Mouse (Mus musculus): ENCODE measurements around the gene Trip12. TPM values are rescaled to one million over a fixed set of nuclear protein-coding genes. Genes with fewer than 3 reads are reported as not detected.
A peak's percentile ranks its signal among the peaks of the same experiment; 100 is the strongest.

Gene Trip12
- total RNA-seq, 2 experiments from 2014 or later, result 191 to 197 TPM

GRCm38 (mm10) chr1:84799166-84799565, 41.1 kb downstream of the Trip12 start:
- DNase-seq (ENCODE audit: low spot score in 2 of 2), result no peak

- DNase-seq (ENCODE audit: low spot score in 2 of 2), result no peak
Observed at GRCm38 (mm10) chr1:84795335-84795734, 45.0 kb downstream of the Trip12 start.

- no peak for DNase-seq (ENCODE audit: low spot score in 2 of 2)
Observed at GRCm38 (mm10) chr1:84791393-84791792, 48.9 kb downstream of the Trip12 start.

- DNase-seq (ENCODE audit: low spot score in 2 of 2), result no peak
Observed at GRCm38 (mm10) chr1:84780630-84781029, 59.7 kb downstream of the Trip12 start.

GRCm38 (mm10) chr1:84777455-84777854, 62.9 kb downstream of the Trip12 start:
- no peak for DNase-seq (ENCODE audit: low spot score in 2 of 2)

GRCm38 (mm10) chr1:84758843-84759242, 81.5 kb downstream of the Trip12 start:
- DNase-seq (ENCODE audit: low spot score in 2 of 2), result no peak

GRCm38 (mm10) chr1:84742156-84742555, 98.2 kb downstream of the Trip12 start:
- DNase-seq (ENCODE audit: low spot score in 2 of 2), result no peak

GRCm38 (mm10) chr1:84740080-84740479, 100.2 kb downstream of the Trip12 start:
- no peak for DNase-seq (ENCODE audit: low spot score in 2 of 2)

- no peak for DNase-seq (ENCODE audit: low spot score in 2 of 2)
Observed at GRCm38 (mm10) chr1:84737097-84737496, 103.2 kb downstream of the Trip12 start.

GRCm38 (mm10) chr1:84733799-84734198, 106.5 kb downstream of the Trip12 start:
- DNase-seq (ENCODE audit: low spot score in 2 of 2), result no peak

- DNase-seq (ENCODE audit: low spot score in 2 of 2), result no peak
Observed at GRCm38 (mm10) chr1:84731763-84732162, 108.6 kb downstream of the Trip12 start.

GRCm38 (mm10) chr1:84722841-84723240, 117.5 kb downstream of the Trip12 start:
- no peak for DNase-seq (ENCODE audit: low spot score in 2 of 2)

- DNase-seq (ENCODE audit: low spot score in 2 of 2), result no peak
Observed at GRCm38 (mm10) chr1:84722371-84722770, 117.9 kb downstream of the Trip12 start.

GRCm38 (mm10) chr1:84721942-84722341, 118.4 kb downstream of the Trip12 start:
- no peak for DNase-seq (ENCODE audit: low spot score in 2 of 2)

- DNase-seq (ENCODE audit: low spot score in 2 of 2), result peak; percentile 70 to 79
Observed at GRCm38 (mm10) chr1:84709810-84710785, 130.2 kb downstream of the Trip12 start.

GRCm38 (mm10) chr1:84709406-84709805, 130.9 kb downstream of the Trip12 start:
- no peak for DNase-seq (ENCODE audit: low spot score in 2 of 2)

GRCm38 (mm10) chr1:84700254-84700653, 140.1 kb downstream of the Trip12 start:
- no peak for DNase-seq (ENCODE audit: low spot score in 2 of 2)

- peak; percentile 80 to 86 for DNase-seq (ENCODE audit: low spot score in 2 of 2)
Observed at GRCm38 (mm10) chr1:84697136-84697535, 143.2 kb downstream of the Trip12 start.

- peak; percentile 73 to 80 for DNase-seq (ENCODE audit: low spot score in 2 of 2)
Observed at GRCm38 (mm10) chr1:84695517-84696411, 144.6 kb downstream of the Trip12 start, which contains the start of gene Dner. TSS of gene Dner (minus strand) at chr1:84696221.

- DNase-seq (ENCODE audit: low spot score in 2 of 2), result peak; percentile 49 to 69
Observed at GRCm38 (mm10) chr1:84694688-84695474, 145.4 kb downstream of the Trip12 start.

- DNase-seq (ENCODE audit: low spot score in 2 of 2), result no peak
Observed at GRCm38 (mm10) chr1:84677910-84678309, 162.4 kb downstream of the Trip12 start.

Data from layer of hippocampus, postnatal 10 days (tissue).